Mouse (Mus musculus): ENCODE results near the gene Mctp1.

Mctp1 gene

GRCm38 (mm10) chr13:76801126-76801632 lies 416.8 kb downstream of the Mctp1 start:
- Histone ChIP-seq H3K27me3 (ENCODE audit: control insufficient read depth, insufficient read depth, low read length, poor library complexity, severe bottlenecking) (no peaks in the 10 kb centered on the region), H3K36me3 (ENCODE audit: control insufficient read depth, insufficient read depth, low read length, poor library complexity, severe bottlenecking) (no peaks in the 10 kb centered on the region)
- no peak for DNase-seq (ENCODE audit: low read depth, low spot score)

- no peak for DNase-seq (ENCODE audit: low read depth, low spot score)
- Histone ChIP-seq H3K27me3 (ENCODE audit: control insufficient read depth, insufficient read depth, low read length, poor library complexity, severe bottlenecking) (no peaks in the 10 kb centered on the region), H3K36me3 (ENCODE audit: control insufficient read depth, insufficient read depth, low read length, poor library complexity, severe bottlenecking) (no peaks in the 10 kb centered on the region)
Observed at GRCm38 (mm10) chr13:76802051-76802728, 417.9 kb downstream of the Mctp1 start.

- Histone ChIP-seq H3K27me3 (ENCODE audit: control insufficient read depth, insufficient read depth, low read length, poor library complexity, severe bottlenecking) (no peaks in the 10 kb centered on the region), H3K36me3 (ENCODE audit: control insufficient read depth, insufficient read depth, low read length, poor library complexity, severe bottlenecking) (no peaks in the 10 kb centered on the region)
- DNase-seq (ENCODE audit: low read depth, low spot score), result no peak
Observed at GRCm38 (mm10) chr13:76802926-76803325, 418.6 kb downstream of the Mctp1 start.

GRCm38 (mm10) chr13:76803799-76804198 lies 419.5 kb downstream of the Mctp1 start:
- Histone ChIP-seq H3K36me3 (ENCODE audit: control insufficient read depth, insufficient read depth, low read length, poor library complexity, severe bottlenecking) (no peaks in the 10 kb centered on the region), H3K27me3 (ENCODE audit: control insufficient read depth, insufficient read depth, low read length, poor library complexity, severe bottlenecking) (no peaks in the 10 kb centered on the region)
- no peak for DNase-seq (ENCODE audit: low read depth, low spot score)

- DNase-seq (ENCODE audit: low read depth, low spot score), result no peak
- Histone ChIP-seq H3K27me3 (ENCODE audit: control insufficient read depth, insufficient read depth, low read length, poor library complexity, severe bottlenecking) (no peaks in the 10 kb centered on the region), H3K36me3 (ENCODE audit: control insufficient read depth, insufficient read depth, low read length, poor library complexity, severe bottlenecking) (no peaks in the 10 kb centered on the region)
Observed at GRCm38 (mm10) chr13:76808871-76809390, 424.6 kb downstream of the Mctp1 start.

GRCm38 (mm10) chr13:76809802-76810201 lies 425.5 kb downstream of the Mctp1 start:
- Histone ChIP-seq H3K27me3 (ENCODE audit: control insufficient read depth, insufficient read depth, low read length, poor library complexity, severe bottlenecking) (no peaks in the 10 kb centered on the region), H3K36me3 (ENCODE audit: control insufficient read depth, insufficient read depth, low read length, poor library complexity, severe bottlenecking) (no peaks in the 10 kb centered on the region)
- DNase-seq (ENCODE audit: low read depth, low spot score), result no peak

GRCm38 (mm10) chr13:76810496-76810939 lies 426.2 kb downstream of the Mctp1 start:
- no peaks in the 10 kb centered on the region for H3K27me3 ChIP-seq (ENCODE audit: control insufficient read depth, insufficient read depth, low read length, poor library complexity, severe bottlenecking)
- DNase-seq (ENCODE audit: low read depth, low spot score), result peak; percentile 3
- H3K36me3 ChIP-seq (ENCODE audit: control insufficient read depth, insufficient read depth, low read length, poor library complexity, severe bottlenecking), result no peaks in the 10 kb centered on the region

GRCm38 (mm10) chr13:76823083-76823482 lies 438.7 kb downstream of the Mctp1 start:
- no peak for DNase-seq (ENCODE audit: low read depth, low spot score)
- Histone ChIP-seq H3K27me3 (ENCODE audit: control insufficient read depth, insufficient read depth, low read length, poor library complexity, severe bottlenecking) (no peaks in the 10 kb centered on the region), H3K36me3 (ENCODE audit: control insufficient read depth, insufficient read depth, low read length, poor library complexity, severe bottlenecking) (no peaks in the 10 kb centered on the region)

GRCm38 (mm10) chr13:76824932-76825694 lies 440.8 kb downstream of the Mctp1 start:
- DNase-seq (ENCODE audit: low read depth, low spot score), result no peak
- no peaks in the 10 kb centered on the region for H3K36me3 ChIP-seq (ENCODE audit: control insufficient read depth, insufficient read depth, low read length, poor library complexity, severe bottlenecking)
- H3K27me3 ChIP-seq (ENCODE audit: control insufficient read depth, insufficient read depth, low read length, poor library complexity, severe bottlenecking), result no peaks in the 10 kb centered on the region

GRCm38 (mm10) chr13:76827738-76828137 lies 443.4 kb downstream of the Mctp1 start:
- DNase-seq (ENCODE audit: low read depth, low spot score), result no peak
- H3K27me3 ChIP-seq (ENCODE audit: control insufficient read depth, insufficient read depth, low read length, poor library complexity, severe bottlenecking), result no peaks in the 10 kb centered on the region
- H3K36me3 ChIP-seq (ENCODE audit: control insufficient read depth, insufficient read depth, low read length, poor library complexity, severe bottlenecking), result no peaks in the 10 kb centered on the region

- no peak for DNase-seq (ENCODE audit: low read depth, low spot score)
- Histone ChIP-seq H3K27me3 (ENCODE audit: control insufficient read depth, insufficient read depth, low read length, poor library complexity, severe bottlenecking) (no peaks in the 10 kb centered on the region), H3K36me3 (ENCODE audit: control insufficient read depth, insufficient read depth, low read length, poor library complexity, severe bottlenecking) (no peaks in the 10 kb centered on the region)
Observed at GRCm38 (mm10) chr13:76838031-76838430, 453.7 kb downstream of the Mctp1 start.

GRCm38 (mm10) chr13:76840712-76841111 lies 456.4 kb downstream of the Mctp1 start:
- Histone ChIP-seq H3K36me3 (ENCODE audit: control insufficient read depth, insufficient read depth, low read length, poor library complexity, severe bottlenecking) (no peaks in the 10 kb centered on the region), H3K27me3 (ENCODE audit: control insufficient read depth, insufficient read depth, low read length, poor library complexity, severe bottlenecking) (no peaks in the 10 kb centered on the region)
- DNase-seq (ENCODE audit: low read depth, low spot score), result no peak

GRCm38 (mm10) chr13:76844629-76845255 lies 460.4 kb downstream of the Mctp1 start:
- no peaks in the 10 kb centered on the region for H3K27me3 ChIP-seq (ENCODE audit: control insufficient read depth, insufficient read depth, low read length, poor library complexity, severe bottlenecking)
- DNase-seq (ENCODE audit: low read depth, low spot score), result peak; percentile 62
- H3K36me3 ChIP-seq (ENCODE audit: control insufficient read depth, insufficient read depth, low read length, poor library complexity, severe bottlenecking), result no peaks in the 10 kb centered on the region

GRCm38 (mm10) chr13:76850412-76851054 lies 466.2 kb downstream of the Mctp1 start:
- H3K36me3 ChIP-seq (ENCODE audit: control insufficient read depth, insufficient read depth, low read length, poor library complexity, severe bottlenecking), result no peaks in the 10 kb centered on the region
- DNase-seq (ENCODE audit: low read depth, low spot score), result no peak
- no peaks in the 10 kb centered on the region for H3K27me3 ChIP-seq (ENCODE audit: control insufficient read depth, insufficient read depth, low read length, poor library complexity, severe bottlenecking)

Data from splenic B cell, adult 2 months (primary cell).